Mouse (Mus musculus) midbrain, embryonic 11.5 days (tissue): ENCODE results near the gene Tmem219. TPM values are rescaled to one million over a fixed set of nuclear protein-coding genes. Genes with fewer than 3 reads are reported as not detected.

Experiments
- ATAC-seq: fragments of 200-750 bp; cut with Nextera tagmentation; 2 replicates; pipeline ENCODE4 v1.8.0; 2017; ENCODE audit warnings: moderate TSS enrichment, moderate library complexity; ENCODE audit not compliant: low FRiP score
- DNase-seq: peaks from one replicate; pipeline ENCODE4 v3.0.0; 2015; ENCODE audit warnings: low spot score; ENCODE audit errors: missing footprints
- H3K27ac ChIP-seq: fragments of 300-500 bp; sonication (generic); 2 replicates; pipeline ENCODE4 v1.5.1; 2014; ENCODE audit warnings: low read depth, low read length
- H3K27me3 ChIP-seq: fragments of 300-500 bp; sonication (generic); 2 replicates; pipeline ENCODE4 v1.6.1; 2014; ENCODE audit warnings: mild to moderate bottlenecking, low read length, moderate library complexity, mixed read lengths; ENCODE audit not compliant: control insufficient read depth, insufficient read depth
- H3K36me3 ChIP-seq: fragments of 300-500 bp; sonication (generic); 2 replicates; pipeline ENCODE4 v1.6.1; 2014; ENCODE audit warnings: mild to moderate bottlenecking, low read length, moderate library complexity, mixed read lengths; ENCODE audit not compliant: control insufficient read depth, insufficient read depth
- H3K4me1 ChIP-seq: fragments of 300-500 bp; sonication (generic); 2 replicates; pipeline ENCODE4 v1.6.1; 2014; ENCODE audit warnings: low read length; ENCODE audit not compliant: control insufficient read depth, insufficient read depth
- H3K4me2 ChIP-seq: fragments of 300-500 bp; sonication (generic); 2 replicates; pipeline ENCODE4 v1.6.1; 2014; ENCODE audit warnings: mild to moderate bottlenecking, moderate library complexity
- H3K4me3 ChIP-seq: fragments of 300-500 bp; sonication (generic); 2 replicates; pipeline ENCODE4 v1.5.1; 2014; ENCODE audit warnings: low read depth, low read length
- H3K9ac ChIP-seq: fragments of 300-500 bp; sonication (generic); 2 replicates; pipeline ENCODE4 v1.6.1; 2014; ENCODE audit warnings: low read length
- H3K9me3 ChIP-seq: fragments of 300-500 bp; sonication (generic); 2 replicates; pipeline ENCODE4 v1.6.1; 2016; ENCODE audit warnings: low read length; ENCODE audit not compliant: control insufficient read depth
- WGBS: fragments of 180-500 bp; shearing (Covaris S2); extraction: QIAGEN DNeasy Blood & Tissue Kit; methylation state at CpG from one replicate; pipeline ENCODE4 v1.1.7; 2014; 5-methylcytosine and 5-hydroxymethylcytosine counted together
- polyA plus RNA-seq: library from polyadenylated mRNA; unstranded; fragments of >200 nt; fragmentation: Nextera tagmentation; extraction: Ambion mirVana; gene quantifications from 2 replicates; pipeline ENCODE4 v1.2.1, GENCODE M21; 2014

Tmem219 gene
- polyA plus RNA-seq, 1 experiment from 2014 or later: 26.5 TPM

- Histone ChIP-seq H3K4me3 (peak overlapping the region; percentile 23), H3K4me1 (peaks cover 6% of the 10 kb centered on the region), H3K4me2 (peak overlapping the region; percentile 53), H3K9me3 (no peaks in the 10 kb centered on the region), H3K27ac (no peak overlapping the region), H3K36me3 (no peaks in the 10 kb centered on the region), H3K27me3 (peaks cover 22% of the 10 kb centered on the region), H3K9ac (peak overlapping the region; percentile 43; the same call in 1 of the 2 replicates)
- 26% methylated on average over 4 of the region's 4 CpGs for WGBS
- ATAC-seq (no peak), DNase-seq (peak; percentile 77)
Measured at GRCm38 (mm10) chr7:126951741-126952140, 29.0 kb upstream of the Tmem219 start.

DNA sequence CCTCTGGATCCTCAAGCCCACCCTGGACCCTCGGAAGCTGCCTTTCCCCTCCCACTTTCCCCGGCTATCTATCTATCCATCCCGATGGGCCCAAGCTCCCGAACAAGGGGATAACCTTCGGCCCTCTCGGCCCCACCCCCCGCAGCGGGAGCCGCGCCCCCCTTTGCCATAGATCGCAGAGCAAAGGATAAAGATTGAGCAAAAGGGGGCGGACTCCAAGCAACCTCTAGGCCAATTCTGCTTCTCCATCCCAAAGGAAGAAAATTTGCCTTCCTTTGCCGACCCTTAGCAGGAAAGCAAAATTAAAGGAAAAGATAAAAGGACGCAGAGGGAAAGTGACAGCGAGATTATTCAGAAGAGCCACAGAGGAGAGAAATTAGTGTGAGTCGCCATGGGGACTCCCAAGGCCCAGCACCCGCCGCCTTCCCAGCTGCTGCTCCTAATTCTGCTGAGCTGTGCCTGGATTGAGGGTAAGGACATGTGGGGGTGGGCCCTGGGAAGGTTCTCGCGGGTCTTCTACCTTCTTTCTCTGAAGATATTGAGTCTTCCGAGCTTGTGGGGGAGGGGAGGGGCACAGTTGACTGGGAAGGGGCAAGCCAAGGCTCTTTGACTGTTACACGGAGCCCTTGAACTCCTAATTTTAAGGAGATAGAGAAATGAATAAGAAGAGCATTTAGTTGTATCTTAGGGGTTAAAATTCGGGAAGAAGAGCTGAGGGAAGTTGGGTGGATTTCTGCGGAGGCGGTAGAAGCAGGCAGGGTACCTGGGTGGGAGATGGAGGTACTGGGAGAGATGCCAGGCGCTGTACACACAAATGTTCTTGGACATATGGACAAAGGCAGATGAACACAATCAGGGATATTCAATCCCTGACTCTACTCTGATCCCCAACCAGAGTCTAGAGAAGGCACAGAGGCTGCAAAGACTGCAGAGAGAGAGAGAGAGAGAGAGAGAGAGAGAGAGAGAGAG is 28.2 kb upstream of the Tmem219 start:
- peaks cover 6% of the 10 kb centered on the region for H3K4me1 ChIP-seq
- 5% methylated on average over 26 of the region's 26 CpGs for WGBS
- H3K36me3 ChIP-seq: no peaks in the 10 kb centered on the region
- H3K9ac ChIP-seq: peak overlapping the region; percentile 43; the same call in 1 of the 2 replicates
- peak overlapping the region; percentile 47 for H3K27ac ChIP-seq
- H3K9me3 ChIP-seq: no peaks in the 10 kb centered on the region
- ATAC-seq (peak; percentile 15; the same call in 1 of the 2 replicates), DNase-seq (peak; percentile 90)
- H3K4me3 ChIP-seq: peak overlapping the region; percentile 23
- H3K27me3 ChIP-seq: peaks cover 22% of the 10 kb centered on the region
- peak overlapping the region; percentile 53 for H3K4me2 ChIP-seq

DNA sequence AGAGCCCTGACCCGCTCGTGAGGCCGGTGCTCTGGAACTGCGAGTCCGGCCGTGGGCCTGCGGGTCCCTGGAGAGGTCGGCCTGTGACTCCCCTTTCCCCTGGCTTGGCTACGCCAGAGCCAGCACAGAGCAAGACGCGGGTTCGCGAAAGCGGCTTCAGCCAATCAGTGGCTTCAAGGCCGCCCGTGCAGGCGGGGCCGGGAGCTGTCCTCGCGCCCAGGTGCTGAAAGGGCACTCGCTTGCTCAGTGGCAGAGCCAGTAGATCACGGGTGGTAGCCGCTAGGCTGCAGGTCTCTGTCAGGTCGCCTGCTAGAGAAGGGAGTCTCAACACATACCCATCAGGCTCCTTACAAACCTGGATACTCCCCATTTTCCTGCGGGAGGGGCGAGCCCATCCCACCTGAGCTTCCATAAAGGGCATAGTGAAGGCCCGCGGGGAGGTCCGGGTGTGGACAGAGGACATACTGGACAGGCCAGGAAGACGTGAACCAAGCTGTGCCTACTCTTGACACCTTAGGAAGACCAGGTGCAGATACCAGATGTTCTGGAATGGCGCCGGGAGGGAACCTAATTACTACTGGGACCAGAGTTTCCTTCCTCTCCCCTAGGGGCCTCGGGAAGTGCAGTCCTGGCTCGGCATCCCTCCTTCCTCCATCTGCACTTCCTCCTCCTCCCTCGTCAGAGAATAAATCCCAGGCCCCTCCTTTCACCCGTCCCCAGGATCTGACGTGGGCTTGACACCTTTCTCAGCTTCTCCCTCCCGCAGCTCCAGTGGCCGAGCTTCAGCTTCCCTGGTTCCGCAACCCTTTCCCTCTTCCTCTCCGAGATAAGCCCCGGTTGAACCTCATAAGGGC is 27.3 kb upstream of the Tmem219 start, which contains the start of gene Sez6l2:
TSS of gene Sez6l2 (plus strand) at position 771 of the 854 bp plus-strand sequence.
- peak; percentile 99 for DNase-seq
- peak within 1 kb of the TSS; percentile 43 for H3K9ac ChIP-seq
- peak within 1 kb of the TSS; percentile 47 for H3K27ac ChIP-seq
- H3K4me3 ChIP-seq: peak within 1 kb of the TSS; percentile 23
- ATAC-seq: peak; percentile 87
- H3K9me3 ChIP-seq: no peaks in the 10 kb centered on the region
- under 1% methylated on average over 42 of the region's 42 CpGs for WGBS
- H3K27me3 ChIP-seq: peaks cover 22% of the 10 kb centered on the region
- H3K36me3 ChIP-seq: no peaks in the 10 kb centered on the region
- H3K4me1 ChIP-seq: peaks cover 6% of the 10 kb centered on the region
- H3K4me2 ChIP-seq: peak within 1 kb of the TSS; percentile 53

- WGBS: 2% methylated on average over 21 of the region's 21 CpGs
- DNase-seq (no peak), ATAC-seq (peak; percentile 66)
Measured at GRCm38 (mm10) chr7:126949403-126949792, 26.7 kb upstream of the Tmem219 start, which contains the start of gene Asphd1. Asphd1 (minus strand) TSS chr7:126949582.

DNA sequence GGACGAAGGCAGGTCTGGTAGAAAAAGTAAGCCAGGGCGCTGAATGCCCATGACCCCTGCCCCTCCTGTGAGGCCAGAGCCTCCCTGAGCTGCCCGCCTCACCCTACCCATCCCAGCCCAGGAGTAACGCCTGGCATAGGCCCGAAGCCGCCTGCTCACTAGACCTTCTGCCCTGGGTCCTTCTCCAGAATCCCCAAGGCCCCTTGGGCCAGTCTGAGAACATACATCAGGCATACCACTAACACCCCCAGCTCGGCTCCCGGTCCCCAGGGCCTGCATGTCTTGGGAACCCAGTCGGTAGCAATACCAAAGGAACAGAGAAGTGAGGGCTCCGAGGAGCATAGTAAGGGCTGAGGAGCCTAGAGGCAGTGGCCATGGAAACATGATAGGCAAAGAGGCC is 25.9 kb upstream of the Tmem219 start:
- ATAC-seq: no peak
- 82% methylated on average over 10 of the region's 10 CpGs for WGBS
- Histone ChIP-seq H3K9me3 (no peaks in the 10 kb centered on the region), H3K4me1 (peaks cover 6% of the 10 kb centered on the region), H3K27ac (no peak overlapping the region), H3K4me3 (no peak overlapping the region), H3K27me3 (peaks cover 22% of the 10 kb centered on the region), H3K9ac (peak overlapping the region; percentile 10; the same call in 1 of the 2 replicates), H3K36me3 (peaks cover 7% of the 10 kb centered on the region; the same call in 1 of the 2 replicates), H3K4me2 (peak overlapping the region; percentile 53)
- DNase-seq: peak; percentile 82

More at GRCm38 (mm10) chr7:126949403-126949792, 26.7 kb upstream of the Tmem219 start, which contains the start of gene Asphd1:
- Histone ChIP-seq H3K4me1 (peaks cover 6% of the 10 kb centered on the region), H3K27me3 (peaks cover 22% of the 10 kb centered on the region), H3K9ac (peak within 1 kb of the TSS; percentile 43), H3K4me2 (peak within 1 kb of the TSS; percentile 53), H3K36me3 (0 out of 2 replicates have a peak, but pooled peaks cover 3% of the 10 kb centered on the region), H3K27ac (peak within 1 kb of the TSS; percentile 47), H3K4me3 (peak within 1 kb of the TSS; percentile 23), H3K9me3 (no peaks in the 10 kb centered on the region)

DNA sequence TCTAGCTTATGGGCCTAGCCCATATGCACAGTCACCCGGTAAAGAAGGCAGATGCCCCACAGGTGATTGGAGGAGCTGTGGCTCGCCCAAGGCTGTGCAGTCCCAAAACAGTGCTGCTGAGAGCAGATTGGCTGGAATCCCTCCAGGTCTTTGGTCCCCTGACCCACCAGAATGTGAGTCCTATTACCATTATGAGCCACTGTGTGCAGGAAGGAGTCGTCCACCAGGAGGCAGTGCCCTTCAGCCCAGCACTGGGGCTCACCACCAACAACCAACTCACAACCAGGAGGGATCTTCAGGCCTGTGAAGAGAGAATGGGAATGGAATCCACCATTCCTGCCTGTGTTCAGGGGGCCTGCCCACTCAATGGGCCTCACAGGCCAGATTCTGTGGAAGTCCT is 23.8 kb upstream of the Tmem219 start:
- Histone ChIP-seq H3K27me3 (peaks cover 16% of the 10 kb centered on the region), H3K36me3 (peaks cover 7% of the 10 kb centered on the region; the same call in 1 of the 2 replicates), H3K4me3 (no peak overlapping the region), H3K9ac (no peak overlapping the region), H3K4me2 (no peak overlapping the region), H3K9me3 (no peaks in the 10 kb centered on the region), H3K27ac (no peak overlapping the region), H3K4me1 (peaks cover 11% of the 10 kb centered on the region)
- ATAC-seq (no peak), DNase-seq (peak; percentile 84)
- WGBS: 44% methylated on average over 3 of the region's 3 CpGs

- Histone ChIP-seq H3K4me1 (peaks cover 7% of the 10 kb centered on the region; the same call in 1 of the 2 replicates), H3K4me3 (no peak overlapping the region), H3K9ac (no peak overlapping the region), H3K4me2 (no peak overlapping the region), H3K36me3 (peaks cover 15% of the 10 kb centered on the region; the same call in 1 of the 2 replicates), H3K27me3 (no peaks in the 10 kb centered on the region), H3K27ac (no peak overlapping the region), H3K9me3 (no peaks in the 10 kb centered on the region)
- ATAC-seq (0 out of 2 replicates have a peak, but pooled peaks have one; percentile 30), DNase-seq (peak; percentile 56)
- WGBS: 64% methylated on average over 5 of the region's 5 CpGs
Measured at GRCm38 (mm10) chr7:126941801-126942200, 19.1 kb upstream of the Tmem219 start.

- peaks cover 15% of the 10 kb centered on the region; the same call in 1 of the 2 replicates for H3K36me3 ChIP-seq
- H3K27ac ChIP-seq: no peak overlapping the region
- DNase-seq: peak; percentile 62
Measured at GRCm38 (mm10) chr7:126941171-126941570, 18.5 kb upstream of the Tmem219 start.

More at GRCm38 (mm10) chr7:126941171-126941570, 18.5 kb upstream of the Tmem219 start:
- 52% methylated on average over 6 of the region's 6 CpGs for WGBS
- Histone ChIP-seq H3K27me3 (no peaks in the 10 kb centered on the region), H3K9ac (no peak overlapping the region), H3K4me1 (peaks cover 7% of the 10 kb centered on the region; the same call in 1 of the 2 replicates), H3K9me3 (no peaks in the 10 kb centered on the region), H3K4me3 (no peak overlapping the region), H3K4me2 (no peak overlapping the region)
- no peak for ATAC-seq
